Mouse (Mus musculus) retina, postnatal 1 day (tissue): ENCODE measurements around the gene Ptprg.

Source experiments
- DNase-seq: peaks from one replicate; pipeline ENCODE4 v3.0.0-alpha.2; 2012

Ptprg gene

GRCm38 (mm10) chr14:12065001-12065400 lies 511.7 kb downstream of the Ptprg start:
- no peak for DNase-seq

- DNase-seq: no peak
These were observed 512.4 kb downstream of the Ptprg start for GRCm38 (mm10) chr14:12065736-12066135.

GRCm38 (mm10) chr14:12069707-12070106 lies 516.4 kb downstream of the Ptprg start:
- no peak for DNase-seq

GRCm38 (mm10) chr14:12070361-12070760 lies 517.0 kb downstream of the Ptprg start:
- no peak for DNase-seq

DNA sequence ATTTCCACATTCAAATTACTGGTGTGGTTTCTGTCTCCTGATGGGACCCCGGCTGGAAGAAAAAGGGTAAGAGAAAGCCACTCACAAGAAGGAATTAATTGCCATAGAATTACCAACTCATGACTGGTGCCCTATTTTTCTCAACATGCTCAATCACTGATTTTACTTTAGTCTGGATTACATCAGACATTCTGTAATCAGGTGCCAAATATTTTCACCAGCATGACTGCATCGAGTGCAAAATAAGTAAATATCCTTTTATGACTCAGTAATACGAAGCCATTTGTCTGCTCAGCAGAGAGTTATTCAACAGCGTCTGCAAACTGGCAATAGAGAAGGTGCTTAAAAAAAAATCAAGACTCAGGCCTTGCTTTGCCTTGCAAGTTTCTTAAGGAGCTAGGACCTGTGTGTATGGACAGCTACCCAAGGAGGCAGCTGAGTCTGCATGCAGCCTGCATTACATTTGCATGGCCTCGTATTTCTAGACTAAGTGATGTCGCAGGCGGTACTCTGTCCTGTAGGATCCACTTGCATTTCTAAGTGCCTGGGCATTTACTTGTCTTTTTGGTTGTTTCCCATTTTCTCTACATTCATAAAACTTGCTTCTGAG lies 517.6 kb downstream of the Ptprg start:
- no peak for DNase-seq

DNA sequence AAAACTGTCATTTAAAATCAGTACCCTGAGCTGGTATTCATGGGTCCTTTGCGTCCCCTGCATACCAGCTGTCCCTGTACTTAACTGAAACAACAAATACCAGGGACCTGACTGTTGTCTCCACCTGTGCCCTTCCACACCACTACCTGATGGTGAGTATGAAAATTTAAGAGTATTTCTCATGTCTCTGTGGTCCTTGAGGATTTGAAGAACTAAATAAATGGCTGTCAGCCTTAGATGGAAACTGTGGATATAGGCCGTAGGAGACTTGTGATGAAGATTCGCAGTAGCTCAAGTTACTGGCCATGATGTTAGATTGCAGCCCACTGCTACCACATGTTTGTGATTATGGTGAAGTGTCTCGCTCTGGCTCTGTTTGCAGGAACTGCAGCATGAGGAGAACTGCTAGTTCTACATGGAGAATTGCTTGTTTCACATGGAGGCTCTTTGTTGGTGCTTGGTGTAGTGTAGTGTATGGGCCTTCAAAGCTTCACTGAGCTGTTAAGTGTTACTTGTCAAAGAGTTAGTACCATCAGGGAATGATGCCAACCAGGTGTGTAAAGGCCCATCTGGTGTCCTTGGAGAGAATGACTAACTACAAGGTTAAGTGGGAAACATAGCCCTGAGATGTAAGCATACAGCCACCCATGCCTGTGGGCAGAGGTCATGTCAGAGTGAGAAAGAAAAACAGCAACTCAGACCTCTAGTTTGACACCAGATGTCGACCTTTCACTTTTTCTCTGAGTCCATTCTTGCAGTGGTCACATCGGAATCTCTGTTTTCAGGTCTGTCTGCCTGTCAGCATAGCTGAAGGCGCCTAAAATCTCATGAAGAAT lies 518.9 kb downstream of the Ptprg start:
- DNase-seq: no peak

- no peak for DNase-seq
These were observed 520.2 kb downstream of the Ptprg start for GRCm38 (mm10) chr14:12073408-12074107.

- no peak for DNase-seq
These were observed 523.9 kb downstream of the Ptprg start for GRCm38 (mm10) chr14:12077193-12077592.

GRCm38 (mm10) chr14:12079250-12079649 lies 525.9 kb downstream of the Ptprg start:
- no peak for DNase-seq

DNA sequence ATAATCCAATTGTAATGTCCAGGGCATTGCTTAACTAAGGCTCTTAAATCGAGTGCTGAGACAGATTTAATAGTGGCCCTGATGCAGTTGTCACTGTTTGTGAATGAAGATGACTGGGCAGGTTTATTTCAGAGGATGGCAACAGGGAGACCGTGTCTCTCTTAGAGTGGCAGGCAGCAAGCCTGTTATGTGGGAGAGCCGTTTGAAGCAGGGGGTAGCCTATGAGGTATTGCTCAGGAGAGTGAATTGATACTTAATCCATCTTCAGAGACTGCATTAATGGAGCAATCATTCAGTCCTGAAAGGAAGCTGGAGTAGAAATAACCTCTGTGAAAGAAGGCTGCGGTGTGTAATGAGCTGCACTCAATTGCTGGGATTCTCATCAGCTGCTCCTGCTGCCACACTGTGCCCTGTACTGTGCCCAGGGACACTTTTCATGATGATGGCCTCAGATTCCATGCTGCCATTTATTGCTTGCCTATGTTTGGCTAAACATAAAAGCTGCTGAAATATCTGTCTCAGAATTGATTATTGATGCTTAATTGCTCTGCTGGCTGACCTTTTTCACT lies 526.6 kb downstream of the Ptprg start:
- DNase-seq: peak; percentile 51

DNA sequence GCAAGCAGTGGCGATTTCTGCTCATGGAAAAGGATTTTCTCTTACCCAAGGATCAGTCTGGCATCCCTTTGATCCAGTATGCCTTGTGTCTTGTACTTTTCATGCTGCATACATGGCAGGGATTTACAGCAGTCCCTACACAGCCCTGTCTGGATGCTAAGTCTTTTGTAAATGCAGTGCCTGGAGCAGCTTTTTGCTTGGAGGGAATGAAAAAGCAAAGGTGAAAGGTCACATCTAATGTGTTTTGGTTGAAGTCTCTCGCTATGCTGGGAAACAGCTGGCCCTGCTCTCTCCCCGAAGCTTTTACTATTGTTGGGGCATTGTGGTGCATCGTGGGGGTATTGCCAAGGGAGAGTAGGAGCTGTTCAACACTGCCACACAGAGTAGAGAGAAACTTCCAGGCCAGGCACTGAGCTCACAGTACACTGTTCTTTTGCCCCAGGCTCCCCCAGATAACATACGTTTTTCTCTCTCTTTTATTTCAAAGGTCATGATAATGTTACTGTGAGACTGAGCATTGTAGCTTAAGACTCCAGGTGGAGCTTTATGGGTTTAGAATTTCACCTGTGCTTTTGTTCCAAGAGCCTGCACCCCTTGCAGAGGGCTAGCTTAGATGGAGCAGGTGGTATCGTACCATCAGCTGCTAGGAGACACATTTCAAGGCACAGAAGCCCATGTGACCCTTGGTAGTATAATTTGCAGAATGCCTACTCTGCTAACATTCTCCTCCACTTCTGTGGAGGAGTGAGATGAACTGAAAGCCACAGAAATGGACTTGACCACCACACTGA lies 529.0 kb downstream of the Ptprg start:
- peak; percentile 15 for DNase-seq

DNA sequence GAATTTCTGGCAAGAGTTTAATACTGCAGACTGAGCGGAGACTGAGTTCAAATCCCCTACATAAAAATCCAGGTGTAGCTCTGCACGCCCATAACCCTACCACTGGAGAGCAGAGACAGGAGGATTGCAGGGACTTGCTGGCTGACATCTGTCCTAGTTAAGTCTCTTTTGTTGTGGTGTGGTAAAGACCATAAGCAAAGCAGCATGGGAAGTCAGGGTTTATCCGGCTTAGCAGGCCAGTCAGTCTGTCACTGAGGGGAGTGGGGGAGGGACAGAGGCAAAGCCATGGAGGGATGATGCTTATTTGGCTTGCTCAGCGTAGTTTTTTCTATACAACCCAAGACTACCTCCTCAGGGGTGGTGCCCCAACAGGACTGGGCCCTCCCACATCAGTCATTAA lies 530.7 kb downstream of the Ptprg start:
- DNase-seq: peak; percentile 81

DNA sequence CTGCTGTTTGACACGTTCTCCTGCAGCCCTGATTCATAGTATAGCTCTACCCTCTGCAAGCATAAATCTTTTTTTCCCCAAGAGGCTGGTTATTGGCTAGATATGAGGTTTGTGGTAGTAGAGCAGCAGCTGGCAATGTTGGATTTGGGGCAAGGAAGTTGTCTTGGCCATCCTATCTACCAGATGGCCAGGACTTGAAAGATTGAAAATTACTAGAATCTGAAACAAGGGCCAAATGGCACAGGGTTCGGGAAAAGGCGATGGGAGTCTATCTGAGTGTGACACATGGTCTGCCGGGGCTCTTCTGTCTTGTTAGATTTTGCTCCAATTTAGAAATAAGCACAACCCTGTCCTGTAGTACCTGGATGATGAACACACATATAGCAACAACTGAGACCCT lies 531.7 kb downstream of the Ptprg start:
- no peak for DNase-seq

- DNase-seq: peak; percentile 51
These were observed 532.8 kb downstream of the Ptprg start for GRCm38 (mm10) chr14:12086167-12086566.

DNA sequence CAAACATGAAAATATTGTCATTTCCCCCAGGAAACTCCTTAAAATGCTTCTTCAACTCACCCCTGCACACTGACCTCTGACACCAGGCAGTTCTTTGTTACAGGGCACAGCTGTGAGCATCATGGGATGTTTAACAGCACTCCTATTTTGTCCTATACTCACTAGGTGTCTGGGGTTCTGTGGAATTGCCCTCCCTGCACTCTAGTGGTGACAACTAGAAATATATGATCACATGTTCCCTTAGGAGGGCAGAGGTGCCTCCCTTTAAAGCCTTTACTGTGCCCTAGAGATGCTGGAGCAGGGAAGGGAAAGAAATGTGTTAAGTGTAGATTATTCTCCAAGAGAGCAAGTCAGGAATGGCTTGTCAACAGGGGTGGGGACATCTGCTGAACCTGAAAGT lies 536.6 kb downstream of the Ptprg start:
- DNase-seq: no peak

DNA sequence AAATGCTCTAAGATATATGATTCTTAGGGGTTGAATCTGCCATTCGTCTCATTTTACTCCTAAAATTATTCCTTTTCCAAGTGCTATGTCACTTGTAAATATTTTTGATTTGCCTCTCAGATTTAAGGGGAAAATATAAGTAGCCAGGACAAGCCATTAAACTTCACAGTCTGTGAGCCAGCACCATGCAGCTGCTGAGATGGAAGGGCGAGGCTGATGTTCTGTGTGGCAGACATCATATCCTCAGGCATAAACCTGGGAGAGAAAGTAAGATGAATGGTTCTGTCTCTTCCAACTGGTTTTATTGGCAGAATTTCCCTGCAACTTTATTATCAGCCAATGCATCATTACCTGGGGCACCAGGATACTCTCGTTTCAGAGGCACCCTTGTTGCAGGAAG lies 538.4 kb downstream of the Ptprg start:
- no peak for DNase-seq

DNA sequence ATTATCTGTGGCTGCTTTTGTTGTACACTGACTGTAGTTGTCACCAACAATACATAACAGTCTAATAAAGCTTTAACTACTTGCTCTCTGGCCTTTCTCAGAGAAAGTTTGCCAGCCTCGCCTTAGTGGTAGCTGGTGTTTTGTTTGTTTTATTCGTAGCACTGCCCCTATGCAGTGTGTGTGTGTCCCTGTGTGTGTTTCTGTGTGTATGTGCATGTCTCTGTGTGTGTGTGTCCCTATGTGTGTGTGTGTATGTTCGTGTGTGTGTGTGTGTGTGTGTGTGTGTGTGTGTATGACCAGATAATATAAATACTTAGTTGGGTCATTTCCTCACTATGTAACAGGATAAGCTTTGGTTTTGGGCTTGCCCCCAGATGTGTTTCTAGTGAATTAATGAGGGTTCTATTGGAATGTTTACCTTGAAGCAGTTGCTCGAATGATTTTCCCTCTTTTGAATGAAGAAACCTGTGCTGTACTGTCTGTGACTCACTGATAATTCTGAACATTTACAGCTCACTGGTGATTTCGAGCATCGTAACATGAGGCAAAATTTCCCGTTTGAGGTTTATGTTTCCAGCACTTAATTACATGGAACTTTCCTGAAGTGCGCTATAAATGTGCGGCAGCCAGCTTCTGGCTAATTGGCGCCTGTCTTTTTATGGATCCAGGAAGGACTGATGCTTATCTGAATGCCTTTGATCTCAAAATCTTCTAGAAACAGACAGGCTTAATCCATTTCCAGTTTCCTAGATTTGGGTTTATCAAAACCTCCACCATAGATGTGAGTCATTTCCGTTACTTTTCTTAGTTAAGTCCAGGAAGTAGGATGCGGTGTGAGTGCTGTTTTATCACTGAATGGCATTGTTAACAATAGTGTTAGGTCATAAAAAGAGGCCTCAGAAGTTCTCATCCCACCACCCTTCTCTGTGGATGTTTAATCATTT lies 546.3 kb downstream of the Ptprg start:
- DNase-seq: no peak

DNA sequence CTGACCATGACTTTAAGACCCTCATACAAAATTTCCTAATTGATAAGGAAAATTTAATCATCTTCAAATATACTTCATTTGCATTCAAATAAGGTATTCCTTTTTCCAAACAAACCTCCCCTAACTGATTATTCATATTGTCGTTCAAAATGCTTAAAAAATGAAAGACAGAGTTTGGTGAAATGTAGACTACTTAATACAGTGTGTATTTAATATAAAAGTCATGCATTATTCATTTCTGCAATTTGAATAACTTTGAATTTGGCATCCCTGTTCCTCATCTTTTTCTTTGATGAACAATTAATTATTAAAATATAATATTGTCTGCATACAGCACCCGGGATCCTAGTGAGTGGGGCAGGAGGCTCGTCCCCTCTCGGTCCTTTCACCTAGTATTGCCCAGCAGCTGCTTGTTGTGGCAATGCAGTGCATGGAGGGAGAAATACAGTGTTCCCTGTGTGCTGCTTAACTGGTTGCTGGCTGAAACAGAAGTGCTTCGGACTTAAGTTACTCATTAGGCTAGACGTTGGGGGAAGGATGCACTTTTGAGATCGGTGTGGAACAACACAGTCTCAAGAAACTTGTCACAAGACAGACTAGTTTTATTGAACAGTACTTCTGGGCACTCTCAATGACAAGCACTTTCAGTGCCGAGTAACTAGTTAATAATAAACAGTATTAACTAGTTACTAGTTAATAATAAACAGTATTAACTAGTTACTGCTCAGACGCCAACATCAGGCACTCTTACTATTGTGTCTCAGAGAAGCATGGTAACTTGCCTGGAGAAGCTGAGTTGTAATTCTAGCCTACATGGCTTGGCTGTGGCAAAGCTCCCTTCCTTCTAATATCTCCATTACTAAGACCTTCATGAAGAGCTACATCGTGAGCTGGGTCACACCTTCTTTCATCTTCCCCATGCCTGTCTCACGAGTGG lies 549.3 kb downstream of the Ptprg start:
- DNase-seq: no peak

DNA sequence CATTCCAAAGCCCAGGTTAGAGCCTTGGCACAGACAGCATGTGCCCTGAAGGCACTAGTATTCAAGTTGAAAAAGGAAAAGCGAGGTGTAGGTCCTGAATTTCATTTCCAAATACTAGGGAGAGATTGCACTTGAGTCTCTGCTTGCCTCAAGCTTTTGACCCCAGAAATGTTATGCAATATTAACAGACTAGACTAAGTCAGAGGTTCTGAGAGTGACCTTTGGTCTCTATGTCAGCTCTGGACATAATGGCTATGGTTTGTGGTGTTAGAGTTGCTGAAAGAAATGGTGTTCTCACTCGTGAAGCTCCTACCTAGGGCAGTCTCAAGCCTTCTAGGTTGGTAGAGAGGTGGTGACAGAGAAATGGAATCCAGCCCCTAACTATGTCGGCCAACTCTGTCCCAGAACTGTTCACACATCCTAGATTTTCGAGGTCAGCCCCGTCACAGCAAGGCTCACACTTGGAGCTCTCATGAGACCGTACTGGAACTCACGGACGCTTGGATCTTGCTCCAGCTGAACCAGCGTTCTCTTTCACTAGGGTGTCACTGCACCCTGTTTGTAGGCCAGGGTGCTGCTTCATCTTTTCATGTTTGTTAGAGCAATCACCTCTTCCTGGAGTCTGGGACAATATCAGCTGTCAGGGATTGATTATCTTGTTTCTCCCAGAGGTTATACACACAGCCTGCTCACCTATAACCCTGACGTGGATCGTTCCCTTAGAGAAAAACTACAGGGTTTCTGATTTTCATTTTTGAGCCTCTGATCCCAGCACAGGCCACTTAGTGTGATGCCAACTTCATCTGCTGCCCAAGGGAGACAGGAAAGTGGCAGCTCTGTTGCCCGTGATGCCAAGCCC lies 551.2 kb downstream of the Ptprg start:
- DNase-seq: no peak

GRCm38 (mm10) chr14:12105156-12105430 lies 551.8 kb downstream of the Ptprg start:
- no peak for DNase-seq
